Mouse (Mus musculus): ENCODE measurements at regions not wholly inside any gene's neighbourhood (a gene's known extent, or its start where the extent isn't known, plus 50 kb on each side); places are given as distances from the start of the nearest gene placed in this dataset.

DNA sequence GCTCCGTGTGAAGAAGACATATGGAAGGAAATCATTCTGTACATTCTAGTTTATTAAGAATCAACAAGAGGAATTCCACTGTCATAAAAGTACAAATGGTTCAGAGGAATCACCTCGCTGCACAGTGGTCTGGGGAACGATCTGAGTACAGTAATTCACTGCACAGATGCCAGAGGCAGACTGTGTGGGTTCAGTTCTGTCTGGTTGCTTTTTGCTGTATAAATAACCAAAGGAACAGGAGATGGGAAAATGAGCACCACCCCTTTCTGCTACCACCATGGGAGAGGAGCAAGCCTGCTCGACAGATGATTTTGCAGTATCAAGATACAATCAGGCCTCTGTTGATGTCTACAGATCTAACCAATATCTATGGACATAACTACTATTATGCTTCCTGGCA is 322.1 kb upstream of the Slco3a1 start:
- no peak for DNase-seq

DNA sequence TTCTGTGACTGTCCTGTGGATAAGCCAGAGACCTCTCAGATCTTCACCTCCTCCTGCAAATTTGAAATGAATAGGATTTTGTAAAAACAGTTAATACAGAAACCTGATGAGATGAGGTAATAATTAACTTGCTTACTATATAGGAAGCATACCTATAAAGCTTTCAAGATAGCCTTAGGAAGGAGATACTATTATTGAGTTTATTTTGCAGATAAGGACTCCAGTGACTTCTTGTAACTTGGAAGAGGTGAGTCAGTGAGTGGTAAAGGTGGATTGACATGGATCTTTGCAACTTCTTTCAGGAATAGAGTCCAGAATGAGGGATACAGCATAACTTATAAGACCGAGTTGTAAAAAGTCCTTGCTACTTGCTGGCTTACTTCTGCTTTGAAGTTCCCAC is 315.7 kb upstream of the Slco3a1 start:
- no peak for DNase-seq

DNA sequence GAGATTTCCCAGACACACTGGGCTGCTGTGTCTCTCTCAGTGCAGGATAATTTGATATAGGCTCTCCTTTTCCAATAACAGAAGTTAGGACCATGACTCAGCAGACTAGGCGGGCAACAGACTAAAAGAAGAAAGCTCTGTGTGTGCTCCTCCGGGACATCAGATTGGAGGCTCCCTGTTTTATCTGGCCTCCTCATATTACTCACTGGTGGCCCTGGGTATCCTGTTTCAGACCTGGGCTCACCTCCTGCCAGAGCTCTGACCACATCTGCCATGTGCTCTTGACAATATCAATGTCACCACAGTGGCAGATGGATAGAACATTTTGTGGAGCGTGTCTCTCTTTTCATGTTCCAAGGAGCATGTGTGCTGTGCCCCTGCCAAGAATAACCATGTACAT is 308.1 kb upstream of the Slco3a1 start:
- DNase-seq = no peak

DNA sequence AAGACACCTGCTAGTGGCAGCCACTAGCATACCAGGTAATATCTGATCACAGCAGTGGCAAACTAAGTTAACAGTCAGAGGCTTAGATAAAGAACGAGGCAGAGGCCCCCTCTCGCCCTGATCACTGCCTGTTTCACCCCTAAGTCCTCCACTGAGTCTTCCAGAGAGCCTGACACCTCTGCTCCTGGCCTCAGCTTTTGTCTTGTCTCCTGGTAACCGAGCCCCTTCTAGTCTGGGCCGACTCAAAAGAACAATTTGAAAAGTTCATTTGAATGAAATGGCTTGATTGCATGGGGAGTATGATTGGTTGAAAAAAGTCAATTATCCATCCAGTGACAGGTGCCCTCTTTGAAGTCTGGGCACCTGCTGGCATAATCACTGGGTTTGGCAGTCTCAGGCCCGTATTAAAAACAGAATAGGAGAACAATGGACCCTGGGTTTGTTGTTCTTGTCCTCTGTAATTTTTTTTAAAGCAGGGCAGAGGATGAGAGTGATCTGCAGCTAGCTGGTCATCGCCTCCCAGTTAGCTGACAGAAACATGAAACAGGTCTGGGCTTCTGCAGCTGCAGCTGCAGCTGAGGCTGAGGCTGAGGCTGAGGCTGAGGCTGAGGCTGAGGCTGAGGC is 289.8 kb upstream of the Slco3a1 start:
- DNase-seq = no peak

DNA sequence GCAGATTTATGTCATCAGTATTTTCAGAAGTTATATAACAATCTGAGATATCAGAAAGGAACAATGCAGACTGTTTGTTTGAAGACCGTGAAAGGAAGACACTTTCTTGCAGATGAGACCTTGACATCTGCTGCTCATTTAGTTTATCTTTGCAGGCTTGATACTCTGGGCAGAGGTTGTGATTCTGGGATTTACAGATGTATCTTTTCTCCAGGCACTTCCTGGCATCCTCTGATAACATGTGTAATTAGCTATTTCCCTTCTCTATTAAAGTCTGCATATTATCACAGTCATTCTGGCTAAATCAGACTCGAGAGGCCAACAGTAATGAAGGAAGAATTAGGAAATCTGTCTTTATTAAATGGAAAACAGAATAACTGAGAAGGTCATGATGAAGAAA is 268.7 kb upstream of the Slco3a1 start:
- no peak for DNase-seq

DNA sequence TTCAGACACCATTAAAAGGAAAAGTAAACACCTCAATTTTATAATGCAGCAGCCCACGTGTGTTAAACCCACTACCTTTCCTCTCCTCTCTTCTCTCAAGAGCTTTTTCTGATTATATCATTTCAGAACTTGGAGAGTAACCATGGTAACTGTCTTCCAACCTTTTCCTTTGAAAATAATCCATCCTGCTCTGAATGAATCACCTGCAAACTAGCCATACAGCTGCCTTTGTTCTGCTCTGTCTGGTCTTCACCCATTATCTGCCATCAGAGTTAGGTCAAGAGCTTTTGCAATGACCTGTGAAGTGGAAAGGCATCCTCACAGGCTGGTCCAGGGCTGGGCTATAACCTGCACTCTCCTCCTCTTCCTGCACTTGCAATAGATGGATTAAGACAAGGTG is 238.7 kb upstream of the Slco3a1 start:
- no peak for DNase-seq

DNA sequence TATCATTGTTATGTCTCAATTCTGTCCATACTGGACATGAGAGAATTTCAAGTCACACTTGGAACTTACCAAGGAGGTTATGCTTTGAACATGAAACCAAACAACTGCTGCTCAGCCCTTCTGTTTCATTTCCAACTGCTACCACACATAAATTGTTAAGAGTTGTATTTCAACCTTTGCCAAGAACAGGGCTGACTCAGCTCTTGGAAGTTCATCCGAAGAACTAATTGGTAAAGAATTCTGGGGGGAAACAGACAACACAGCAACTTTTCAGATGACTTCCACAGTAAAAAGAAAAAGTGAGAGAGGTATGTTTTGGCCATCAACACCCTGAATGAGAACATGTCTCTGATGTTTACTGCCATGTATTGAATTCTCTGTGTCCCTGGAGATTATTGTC is 234.1 kb upstream of the Slco3a1 start:
- no peak for DNase-seq

DNA sequence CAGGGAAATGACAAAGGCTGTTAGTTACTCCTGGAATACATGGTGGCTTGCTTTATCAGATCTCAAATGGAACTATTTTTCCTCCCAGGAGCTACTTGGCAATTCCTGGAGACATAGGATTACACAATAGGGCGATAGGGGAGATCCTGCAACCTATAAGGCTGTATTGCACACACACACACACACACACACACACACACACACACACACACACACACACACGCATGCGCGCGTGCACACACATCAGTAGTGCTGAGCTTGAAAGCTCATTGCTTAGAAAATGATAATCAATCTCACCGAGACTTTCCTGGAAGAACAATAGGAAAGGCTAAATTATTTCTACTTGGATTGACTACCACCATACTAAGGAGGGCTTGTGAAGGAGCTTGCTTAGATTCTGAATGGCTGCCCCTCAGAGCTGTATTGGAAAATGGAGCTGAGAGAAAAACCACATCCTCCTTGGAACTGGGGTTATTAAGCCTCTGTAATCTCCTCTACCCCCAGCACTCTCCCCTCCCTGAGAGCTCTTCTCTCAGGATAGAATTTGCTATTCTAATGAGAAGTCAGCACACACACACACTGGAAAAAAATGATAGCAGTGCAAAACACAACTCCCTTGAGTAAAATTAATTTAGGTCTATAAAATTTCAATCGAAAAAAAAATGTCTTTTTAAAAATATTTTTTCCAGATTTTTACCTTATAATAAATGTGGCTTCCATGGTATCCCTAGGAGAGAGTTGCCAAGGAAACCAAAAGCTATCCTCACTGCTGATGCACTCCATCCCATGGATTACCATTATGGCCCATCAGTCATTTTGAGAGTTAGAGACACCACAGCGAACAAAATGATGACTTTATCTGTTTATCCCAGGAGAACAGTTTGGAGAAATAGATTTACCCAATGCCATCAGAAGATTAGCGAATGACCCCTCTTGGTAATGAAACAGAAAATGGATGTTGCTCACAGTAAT is 217.1 kb upstream of the Slco3a1 start:
- DNase-seq = no peak

DNA sequence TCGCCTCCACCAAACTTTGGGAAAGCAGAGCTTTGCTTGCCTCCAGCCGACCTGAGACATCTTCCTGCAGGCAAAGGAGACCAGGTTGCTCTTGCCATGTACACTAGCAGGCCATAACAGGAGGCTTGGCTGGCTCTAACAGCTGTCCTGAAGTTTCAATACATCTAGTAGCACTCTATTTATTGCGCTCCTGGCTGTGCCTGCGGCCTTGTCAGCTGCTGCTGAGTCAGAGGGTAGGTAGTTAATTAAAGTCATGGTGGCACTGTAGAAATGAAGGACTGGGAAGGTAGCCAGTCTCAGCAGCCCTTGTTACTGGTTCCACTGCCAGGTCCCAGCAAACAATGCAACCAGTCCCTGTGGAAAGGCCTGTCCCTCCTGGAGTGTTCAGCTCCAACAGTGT is 212.0 kb upstream of the Slco3a1 start:
- no peak for DNase-seq

DNA sequence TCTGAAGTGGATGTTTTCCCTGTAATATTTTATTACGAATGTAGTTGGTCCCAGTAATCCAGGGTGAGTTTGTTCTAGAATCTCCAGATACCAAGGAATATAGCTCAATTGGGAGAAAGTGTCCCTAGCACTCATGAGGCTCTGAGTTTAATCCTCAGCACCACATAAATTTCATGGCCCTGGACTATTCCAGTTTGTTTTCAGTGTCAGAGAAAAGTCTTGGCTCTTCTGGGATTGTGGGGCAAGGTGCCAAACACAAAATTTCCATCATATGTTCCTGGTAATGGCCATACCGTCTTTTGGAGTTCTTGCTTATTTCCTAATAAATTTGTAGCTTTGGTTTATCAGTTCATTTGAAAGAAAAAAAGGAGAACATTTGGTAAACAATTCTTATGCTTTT is 202.9 kb upstream of the Slco3a1 start:
- DNase-seq = no peak

DNA sequence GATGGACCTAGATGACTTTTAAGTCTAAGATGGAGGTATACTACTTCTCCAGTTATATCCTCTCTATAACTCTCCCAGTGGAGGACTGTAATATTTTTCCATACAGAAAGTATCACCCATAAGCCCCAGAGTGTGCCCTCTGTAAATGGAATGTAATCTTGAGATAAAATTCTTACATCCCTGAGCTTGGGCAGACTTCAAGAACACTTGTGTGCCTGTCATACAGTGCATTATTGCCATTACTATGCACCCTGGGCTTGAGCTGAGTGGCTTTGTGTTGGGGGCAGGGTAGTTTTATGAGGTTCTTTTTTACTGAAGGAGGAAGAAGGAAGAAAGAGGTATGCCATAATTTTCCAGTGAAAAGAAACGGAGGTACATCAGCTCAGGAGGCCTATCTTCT is 193.1 kb upstream of the Slco3a1 start:
- no peak for DNase-seq

DNA sequence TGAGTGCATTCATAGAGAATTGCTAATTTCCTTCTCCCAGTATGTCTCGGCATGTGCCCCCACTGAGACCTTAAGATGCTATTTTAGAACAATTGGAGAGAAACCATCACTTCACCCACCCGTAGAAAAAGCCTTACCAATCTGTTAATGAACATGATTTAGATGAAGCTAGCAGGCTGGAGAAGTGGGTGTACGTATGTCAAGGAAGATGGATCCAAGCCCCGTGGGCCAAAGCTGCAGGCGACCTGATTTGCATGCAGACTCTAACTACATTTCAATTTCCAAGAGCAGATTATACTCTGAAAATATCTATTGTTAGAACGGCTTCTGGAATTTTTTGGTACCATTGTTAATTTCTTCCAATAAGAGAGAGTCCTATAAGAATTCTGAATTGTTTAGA is 180.4 kb upstream of the Slco3a1 start:
- no peak for DNase-seq

DNA sequence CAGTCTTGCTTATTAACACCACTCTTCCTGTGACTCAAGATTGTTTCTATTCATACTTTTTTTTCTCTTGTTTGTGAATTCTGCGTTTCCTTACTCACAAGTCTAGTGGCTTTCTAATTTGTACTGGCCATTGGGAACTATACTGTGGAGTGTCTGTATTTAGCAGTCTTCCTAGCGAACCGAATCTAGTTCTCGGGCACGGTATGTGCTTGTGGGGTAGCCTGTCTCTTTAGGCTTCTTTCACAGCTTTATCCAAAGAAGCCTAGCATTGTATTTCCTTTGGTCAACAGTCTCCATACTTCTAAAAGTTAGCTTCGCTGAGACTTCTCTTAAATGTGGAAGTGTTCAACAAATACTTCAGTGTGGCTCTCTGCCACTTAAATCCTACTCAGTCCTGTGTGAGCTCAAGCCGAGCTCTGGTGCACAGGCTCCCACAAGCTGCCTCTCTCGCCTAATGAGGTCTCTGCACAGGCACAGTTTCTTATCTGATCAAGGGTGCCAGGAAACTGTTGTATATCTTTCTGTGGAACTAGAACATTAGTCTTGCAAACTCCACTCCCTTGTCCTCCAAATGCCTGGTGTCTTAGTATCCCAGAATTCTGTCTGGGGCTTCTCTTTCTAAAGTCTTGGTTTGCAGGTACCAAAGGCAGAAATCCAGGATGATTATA is 171.9 kb upstream of the Slco3a1 start:
- no peak for DNase-seq

DNA sequence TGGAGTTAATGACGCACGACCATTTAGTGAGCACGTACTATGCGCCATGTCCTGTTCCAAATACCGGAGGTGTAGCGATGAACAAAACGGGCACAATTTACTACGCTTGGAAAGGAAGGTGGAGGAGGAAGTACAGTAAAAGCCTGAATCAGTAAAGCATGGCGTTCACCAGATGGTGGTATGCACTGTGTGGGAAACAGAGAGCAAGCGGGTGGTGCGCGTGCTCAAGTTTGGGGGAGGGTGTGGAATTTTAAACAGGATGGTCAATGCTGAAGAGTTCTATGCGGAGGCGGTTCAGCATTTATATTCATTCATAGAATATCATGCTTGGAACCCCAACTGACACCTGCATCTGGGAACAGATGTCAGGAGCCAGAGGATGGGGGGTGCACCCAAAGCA is 164.7 kb upstream of the Slco3a1 start:
- DNase-seq = no peak

DNA sequence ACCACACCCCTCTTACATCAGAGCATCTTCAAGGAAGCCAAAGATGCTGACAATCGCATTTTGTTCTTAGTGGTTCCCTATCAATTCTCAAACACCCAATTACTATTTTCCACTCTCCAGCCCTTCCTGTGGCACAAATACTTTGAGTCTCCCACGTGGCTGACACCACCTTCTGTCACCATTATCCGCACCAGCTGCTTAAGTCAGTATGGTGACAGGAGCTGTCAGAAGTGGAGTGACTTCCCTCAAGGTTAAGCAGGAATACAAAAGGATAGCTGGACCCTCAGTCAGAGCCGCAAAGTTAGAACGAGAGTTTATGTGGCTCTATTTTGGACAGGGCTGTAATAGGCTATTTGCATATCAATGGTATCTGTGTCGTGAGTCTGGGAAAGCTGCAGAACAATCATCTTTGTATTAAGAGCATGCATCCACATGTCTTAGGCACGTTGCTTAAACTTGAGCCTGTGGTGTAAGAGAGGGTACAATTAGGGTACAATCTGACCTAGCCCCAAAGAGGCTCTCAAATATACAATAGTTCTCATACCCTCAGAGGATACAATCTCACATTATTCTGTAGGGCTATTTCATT is 155.5 kb upstream of the Slco3a1 start:
- DNase-seq = no peak

DNA sequence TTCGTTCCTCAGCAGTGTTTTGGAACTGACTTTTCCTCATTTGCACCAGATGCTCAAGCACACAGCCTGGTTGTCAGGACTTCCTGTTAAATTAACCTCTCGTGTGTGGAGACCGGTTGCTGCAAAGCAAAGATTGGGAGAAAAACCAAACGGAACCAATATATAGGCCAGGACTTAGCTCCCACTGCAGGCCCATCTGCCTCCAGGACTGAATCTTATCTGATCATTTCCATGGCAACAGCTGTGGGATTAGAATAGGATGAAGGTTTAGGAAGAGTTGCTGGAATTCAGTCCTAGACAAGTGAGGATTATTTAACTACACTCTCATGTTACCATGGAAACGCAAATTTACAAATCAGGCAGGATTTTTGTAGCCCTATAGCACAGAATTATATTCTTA is 154.4 kb upstream of the Slco3a1 start:
- no peak for DNase-seq

DNA sequence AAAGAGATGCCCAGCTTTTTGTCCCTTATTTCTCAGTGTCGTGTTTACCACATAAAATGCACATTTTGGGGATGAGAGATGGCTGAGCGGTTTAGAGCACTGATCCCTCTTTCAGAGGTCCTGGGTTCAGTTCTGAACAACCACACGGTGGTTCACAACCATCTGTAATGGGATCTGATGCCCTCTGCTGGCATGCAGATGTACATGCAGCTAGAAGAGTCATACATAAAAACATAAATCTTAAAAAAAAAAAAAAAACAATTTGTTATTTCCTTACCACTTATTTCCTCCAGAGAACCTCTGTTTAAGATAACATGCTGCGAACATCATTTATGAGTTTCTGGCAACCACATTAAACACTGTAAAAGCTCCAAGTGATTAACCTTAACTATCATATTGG is 149.0 kb upstream of the Slco3a1 start:
- DNase-seq = no peak

DNA sequence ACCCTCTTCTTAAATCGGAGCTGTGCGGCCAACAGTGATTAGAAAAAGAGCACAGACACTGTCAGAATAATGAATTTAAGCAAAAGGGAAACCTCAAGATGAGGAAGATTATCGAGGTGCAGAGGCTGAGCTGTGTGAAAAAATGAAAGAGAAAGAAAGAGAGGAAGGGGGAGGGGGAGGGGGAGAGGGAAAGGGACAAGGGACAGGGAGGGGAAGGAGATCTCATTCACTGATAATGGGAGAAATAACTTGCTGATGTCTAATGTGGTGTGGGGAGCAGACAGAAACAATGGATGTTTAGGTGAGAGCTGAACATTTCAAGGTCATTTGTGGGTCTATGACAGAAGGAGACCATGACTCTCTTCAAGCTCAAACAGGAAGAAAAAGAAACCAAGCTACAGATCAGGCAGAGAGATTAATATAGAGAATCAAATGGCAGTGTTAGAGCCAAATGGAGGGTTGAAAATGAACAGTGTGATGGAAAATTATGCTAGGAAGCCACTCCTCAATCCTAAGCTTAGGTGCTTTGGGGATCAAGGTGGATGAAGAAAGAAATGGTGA is 143.3 kb upstream of the Slco3a1 start:
- no peak for DNase-seq

DNA sequence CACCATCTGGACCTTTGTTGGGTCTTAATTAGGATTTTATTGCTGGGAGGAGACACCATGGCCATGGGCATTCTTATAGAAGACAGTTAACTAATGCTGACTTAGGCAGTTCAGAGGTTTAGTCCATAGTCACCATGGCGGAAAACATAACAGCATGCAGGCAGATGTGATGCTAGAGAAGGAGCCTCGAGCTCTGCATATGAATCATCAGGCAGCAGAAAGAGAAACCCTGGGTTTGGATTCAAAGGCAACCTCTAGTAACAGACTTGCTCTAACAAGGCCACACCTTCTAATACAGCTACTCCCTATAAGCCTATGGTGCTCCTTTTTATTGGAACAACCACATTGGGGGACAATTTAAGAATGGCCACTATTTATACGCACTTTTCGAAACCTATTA is 141.7 kb upstream of the Slco3a1 start:
- no peak for DNase-seq

DNA sequence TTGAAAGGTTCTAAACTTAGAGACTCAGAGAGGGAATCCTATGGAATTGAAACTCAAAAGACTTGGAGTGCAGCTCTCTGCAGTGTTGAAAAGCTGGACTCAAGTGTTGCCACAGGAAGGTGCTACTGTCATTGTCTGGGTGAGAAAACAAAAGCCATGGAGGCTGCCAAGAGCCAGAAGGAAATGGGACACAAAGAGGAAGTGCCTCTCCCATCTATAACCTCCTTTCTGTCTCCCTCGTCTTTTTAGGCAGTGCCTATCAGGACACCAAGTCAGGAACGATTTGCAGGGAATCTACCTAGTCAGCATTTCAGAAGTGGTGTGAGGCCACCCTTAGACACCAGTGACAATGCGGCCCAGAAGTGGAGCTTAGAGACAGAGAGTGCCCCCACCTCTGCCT is 138.5 kb upstream of the Slco3a1 start:
- no peak for DNase-seq

DNA sequence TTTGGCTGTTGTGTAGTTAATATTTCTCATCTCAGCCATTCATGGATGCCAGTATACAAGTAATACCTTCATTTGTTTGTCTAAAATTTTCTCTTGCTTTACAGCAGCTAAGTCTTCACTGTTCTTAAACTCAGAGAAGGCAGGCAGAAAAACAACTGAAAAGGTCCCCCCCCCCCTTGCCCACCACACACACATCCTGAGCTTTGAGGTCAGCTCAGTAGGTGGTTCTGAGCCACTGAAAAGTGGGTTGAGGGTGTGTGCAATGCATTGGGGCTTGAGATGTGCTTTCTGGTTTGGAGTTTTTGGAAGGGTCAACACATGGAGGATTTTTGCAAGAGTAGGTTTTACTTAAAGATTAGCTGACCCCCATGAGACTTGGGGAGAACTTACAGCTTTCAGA is 136.1 kb upstream of the Slco3a1 start:
- DNase-seq = peak; percentile 30 to 40

DNA sequence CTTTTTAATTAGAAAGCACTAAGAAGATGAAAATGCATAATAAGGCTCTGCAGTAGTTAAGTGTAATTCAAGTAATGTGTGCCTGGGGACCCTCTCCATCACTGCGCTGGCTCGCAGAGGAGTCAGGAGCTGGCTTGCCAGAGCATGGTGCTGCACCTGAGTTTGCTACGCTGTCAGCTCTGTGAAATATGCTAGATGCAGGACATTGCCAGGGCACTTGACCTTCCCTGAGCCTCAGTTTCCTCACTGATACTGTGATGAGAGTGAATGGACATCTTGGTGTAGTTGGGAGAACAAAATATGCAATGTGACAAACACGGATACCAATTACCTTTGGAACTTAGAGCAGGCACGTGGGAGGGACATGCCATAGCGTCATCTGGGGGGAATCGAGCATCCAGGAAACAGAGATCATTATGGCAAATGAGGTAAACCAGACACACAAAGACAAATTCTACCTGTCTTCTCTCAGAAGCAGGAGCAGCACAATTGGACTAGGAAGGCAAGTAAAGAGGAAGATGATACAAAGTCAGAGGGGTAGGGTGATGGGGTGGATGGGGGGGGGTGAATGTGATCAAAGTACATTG is 133.6 kb upstream of the Slco3a1 start:
- DNase-seq = no peak
